Mouse (Mus musculus) heart, postnatal 0 days (tissue): ENCODE measurements around the gene Arhgdia. TPM values are rescaled to one million over a fixed set of nuclear protein-coding genes. Genes with fewer than 3 reads are reported as not detected.

Experiments used
- ATAC-seq: fragments of 200-750 bp; cut with Nextera tagmentation; 2 replicates; pipeline ENCODE4 v1.8.0; 2017; ENCODE audit warnings: low read depth, moderate number of reproducible peaks, moderate library complexity; ENCODE audit not compliant: insufficient read depth
- DNase-seq: peaks from one replicate; pipeline ENCODE4 v3.0.0-alpha.2; 2016; ENCODE audit warnings: low spot score
- H3K27ac ChIP-seq: fragments of 300-500 bp; sonication (generic); 2 replicates; pipeline ENCODE4 v1.5.1; 2014; ENCODE audit warnings: low read depth, mild to moderate bottlenecking
- H3K27me3 ChIP-seq: fragments of 300-500 bp; sonication (generic); 2 replicates; pipeline ENCODE4 v1.6.1; 2014; ENCODE audit warnings: low read length, mixed read lengths; ENCODE audit not compliant: control insufficient read depth, insufficient read depth
- H3K36me3 ChIP-seq: fragments of 300-500 bp; sonication (generic); replicated peaks from 2 replicates; pipeline ENCODE4 v1.6.1; 2014; ENCODE audit warnings: low read length, mixed read lengths; ENCODE audit not compliant: control insufficient read depth, insufficient read depth
- H3K4me1 ChIP-seq: fragments of 300-500 bp; sonication (generic); 2 replicates; pipeline ENCODE4 v1.6.1; 2014; ENCODE audit warnings: antibody characterized with exemption; ENCODE audit not compliant: control insufficient read depth, insufficient read depth
- H3K4me2 ChIP-seq: fragments of 300-500 bp; sonication (generic); 2 replicates; pipeline ENCODE4 v1.6.1; 2014; ENCODE audit warnings: low read depth, mild to moderate bottlenecking, low read length, moderate library complexity
- H3K4me3 ChIP-seq: fragments of 300-500 bp; sonication (generic); 2 replicates; pipeline ENCODE4 v1.5.1; 2014; ENCODE audit warnings: low read depth, low read length
- H3K9ac ChIP-seq: fragments of 300-500 bp; sonication (generic); replicated peaks from 2 replicates; pipeline ENCODE4 v1.6.1; 2014; ENCODE audit warnings: low read depth, low read length, mixed read lengths
- H3K9me3 ChIP-seq: fragments of 300-500 bp; sonication (generic); replicated peaks from 2 replicates; pipeline ENCODE4 v1.6.1; 2016; ENCODE audit warnings: low read length; ENCODE audit not compliant: control insufficient read depth
- CTCF ChIP-seq: IDR thresholded peaks from 2 replicates; pipeline ENCODE4 v1.5.1; 2016; ENCODE audit warnings: antibody characterized with exemption, control low read depth, low read depth
- EP300 ChIP-seq: IDR thresholded peaks from 2 replicates; pipeline ENCODE4 v1.6.1; 2016; ENCODE audit warnings: antibody characterized with exemption, low read depth
- WGBS: fragments of 180-500 bp; shearing (Covaris S2); extraction: QIAGEN DNeasy Blood & Tissue Kit; methylation state at CpG from one replicate; pipeline ENCODE4 v1.1.7; 2014; 5-methylcytosine and 5-hydroxymethylcytosine counted together
- microRNA-seq: library from miRNA; unstranded; fragments of <30 nt; microRNA quantifications from one replicate; pipeline ENCODE4, GENCODE M21; 2016
- polyA plus RNA-seq: library from polyadenylated mRNA; unstranded; fragments of >200 nt; fragmentation: Nextera tagmentation; extraction: Ambion mirVana; gene quantifications from 2 replicates; pipeline ENCODE4 v1.2.1, GENCODE M21; 2015
- total RNA-seq: library from RNA; depleted of rRNA; stranded (reverse); fragments of >200 nt; gene quantifications from 2 replicates; pipeline ENCODE4 v1.2.3, GENCODE M21; 2014; ENCODE audit warnings: low replicate concordance; rRNA removed

The Arhgdia gene
- total and polyA plus RNA-seq, 2 experiments from 2014 or later = 231 to 245 TPM

DNA sequence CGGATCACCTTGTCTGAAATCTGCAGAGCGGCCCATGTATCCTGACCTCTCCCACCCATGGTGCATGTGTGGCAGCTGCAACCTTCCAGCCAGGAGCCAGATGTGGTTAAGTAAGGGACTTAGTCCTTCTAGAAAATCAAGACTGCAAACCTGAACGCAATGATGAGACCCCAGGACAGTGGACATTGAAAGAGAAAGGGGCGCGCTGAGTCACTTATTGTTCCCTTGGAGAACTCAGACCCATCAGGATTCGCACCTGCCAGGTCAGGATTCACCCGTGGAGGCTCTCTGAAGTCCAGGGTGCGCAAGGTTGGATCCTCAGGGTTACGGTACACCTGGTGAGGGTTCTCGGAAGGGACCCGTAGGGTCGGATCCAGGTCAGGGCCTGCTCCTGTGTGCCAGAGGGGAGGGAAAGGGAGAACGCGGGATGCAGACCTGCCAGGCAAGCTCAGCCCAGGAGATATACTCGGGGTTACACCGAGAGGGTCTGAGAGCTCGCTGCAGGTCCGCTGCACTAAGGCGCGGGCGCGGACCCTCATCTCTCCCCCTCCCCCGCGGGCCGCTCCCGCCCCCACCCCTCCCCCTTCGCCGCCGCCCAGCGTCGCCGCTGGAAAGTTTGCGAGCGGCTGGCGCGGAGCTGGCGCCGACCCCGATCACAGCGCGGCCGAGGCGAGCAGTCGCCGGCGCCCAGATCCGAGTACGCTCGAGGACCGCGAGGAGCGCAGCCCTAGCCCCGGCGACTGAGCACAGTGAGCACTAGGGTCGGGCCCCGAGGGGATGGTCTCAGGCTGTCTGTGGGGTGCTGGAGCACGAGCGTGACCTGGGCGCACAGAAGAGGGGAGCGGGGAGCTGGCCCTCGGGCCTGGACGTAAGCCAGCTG, 51.1 kb downstream of the Arhgdia start, which contains the start of gene Gcgr:
TSS of gene Gcgr (plus strand) at position 615 of the 880 bp plus-strand sequence.
- TF ChIP-seq CTCF = no peak
- no peak for TF ChIP-seq EP300
- ATAC-seq (peak; percentile 39; the same call in 1 of the 2 replicates), DNase-seq (no peak)
- Histone ChIP-seq H3K9ac (peak within 1 kb of the TSS; percentile 37; the same call in 1 of the 2 replicates), H3K27me3 (peaks cover 62% of the 10 kb centered on the region), H3K27ac (no peak within 1 kb of the TSS), H3K4me2 (peak within 1 kb of the TSS; percentile 66), H3K9me3 (no peaks in the 10 kb centered on the region), H3K4me1 (peaks cover 7% of the 10 kb centered on the region), H3K4me3 (peak within 1 kb of the TSS; percentile 47), H3K36me3 (no peaks in the 10 kb centered on the region)
- WGBS = 11% methylated on average over 43 of the region's 62 CpGs

DNA sequence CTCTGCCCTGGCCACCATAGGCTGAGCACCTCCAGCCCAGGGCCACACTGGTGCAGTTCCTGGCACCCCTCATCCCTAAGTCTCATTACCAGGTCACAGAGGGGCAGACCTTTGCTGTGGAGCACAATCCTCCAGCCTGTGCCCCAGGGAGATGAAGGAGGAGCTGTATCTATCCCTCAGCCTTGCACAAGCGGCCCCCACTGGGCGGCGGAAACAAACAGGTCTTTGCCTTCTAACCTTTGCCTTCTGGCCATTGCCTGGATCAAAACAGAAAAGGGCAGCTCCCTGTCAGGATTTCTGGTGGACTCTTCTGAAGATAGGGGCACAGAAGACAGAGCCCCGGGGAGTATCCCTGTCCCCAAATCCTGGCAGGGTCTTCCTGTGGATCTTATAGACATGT, 52.5 kb downstream of the Arhgdia start:
- Histone ChIP-seq H3K36me3 (no peaks in the 10 kb centered on the region), H3K4me1 (peaks cover 7% of the 10 kb centered on the region), H3K9me3 (no peaks in the 10 kb centered on the region), H3K9ac (no peak overlapping the region), H3K4me3 (no peak overlapping the region), H3K4me2 (no peak overlapping the region), H3K27ac (no peak overlapping the region), H3K27me3 (peaks cover 60% of the 10 kb centered on the region)
- ATAC-seq (no peak), DNase-seq (no peak)
- 58% methylated on average over 4 of the region's 4 CpGs for WGBS
- TF ChIP-seq CTCF = no peak
- TF ChIP-seq EP300 = no peak

Small RNAs within 50 kb of the gene (microRNA-seq; reads per million reads assigned to microRNA genes)
- not detected for gene Mir6936

Other genes starting within 250 kb of the Arhgdia start
Only the 30 nearest of the 35 such genes appear.
- gene Nploc4, start 143.9 kb downstream of the Arhgdia start, total RNA-seq = 59.0 and 66.0 TPM in 2 replicates
- 17.6 and 20.5 TPM in 2 replicates for gene Nploc4, start 143.9 kb downstream of the Arhgdia start, polyA plus RNA-seq
- gene Tspan10, start 139.0 kb downstream of the Arhgdia start, total RNA-seq = not detected in 2 replicates
- gene Tspan10, start 139.0 kb downstream of the Arhgdia start, polyA plus RNA-seq = 0.08 TPM in 1 of 2 replicates, not detected in the other
- not detected in 2 replicates for gene Pde6g, start 128.1 kb downstream of the Arhgdia start, total RNA-seq
- gene Pde6g, start 128.1 kb downstream of the Arhgdia start, polyA plus RNA-seq = 0.29 and 0.33 TPM in 2 replicates
- gene Oxld1, start 123.6 kb downstream of the Arhgdia start, total RNA-seq = 69.2 and 85.3 TPM in 2 replicates
- gene Oxld1, start 123.6 kb downstream of the Arhgdia start, polyA plus RNA-seq = 40.1 and 45.3 TPM in 2 replicates
- gene Ccdc137, start 123.5 kb downstream of the Arhgdia start, total RNA-seq = 4.7 and 5.7 TPM in 2 replicates
- gene Ccdc137, start 123.5 kb downstream of the Arhgdia start, polyA plus RNA-seq = 11.2 and 12.6 TPM in 2 replicates
- 35.4 and 48.3 TPM in 2 replicates for gene Arl16, start 114.0 kb downstream of the Arhgdia start, total RNA-seq
- gene Arl16, start 114.0 kb downstream of the Arhgdia start, polyA plus RNA-seq = 25.1 and 28.2 TPM in 2 replicates
- 119 and 161 TPM in 2 replicates for gene Mrpl12, start 97.0 kb downstream of the Arhgdia start, total RNA-seq
- gene Mrpl12, start 97.0 kb downstream of the Arhgdia start, polyA plus RNA-seq = 308 and 315 TPM in 2 replicates
- gene Slc25a10, start 89.8 kb downstream of the Arhgdia start, total RNA-seq = 66.8 and 74.3 TPM in 2 replicates
- gene Slc25a10, start 89.8 kb downstream of the Arhgdia start, polyA plus RNA-seq = 30.3 and 33.8 TPM in 2 replicates
- gene Gcgr, start 50.9 kb downstream of the Arhgdia start, total RNA-seq = 0.23 and 1.9 TPM in 2 replicates
- 0.81 and 1.3 TPM in 2 replicates for gene Gcgr, start 50.9 kb downstream of the Arhgdia start, polyA plus RNA-seq
- gene Mcrip1, start 31.9 kb downstream of the Arhgdia start, total RNA-seq = 66.9 and 93.5 TPM in 2 replicates
- gene Mcrip1, start 31.9 kb downstream of the Arhgdia start, polyA plus RNA-seq = 136 and 138 TPM in 2 replicates
- gene Ppp1r27, start 30.5 kb downstream of the Arhgdia start, total RNA-seq = not detected in 2 replicates
- 0.20 TPM in 1 of 2 replicates, not detected in the other for gene Ppp1r27, start 30.5 kb downstream of the Arhgdia start, polyA plus RNA-seq
- gene P4hb, start 8.4 kb downstream of the Arhgdia start, total RNA-seq = 232 and 241 TPM in 2 replicates
- 261 and 268 TPM in 2 replicates for gene P4hb, start 8.4 kb downstream of the Arhgdia start, polyA plus RNA-seq
- 104 and 132 TPM in 2 replicates for gene Alyref, start 16.7 kb upstream of the Arhgdia start, total RNA-seq
- 147 and 155 TPM in 2 replicates for gene Alyref, start 16.7 kb upstream of the Arhgdia start, polyA plus RNA-seq
- gene Anapc11, start 16.8 kb upstream of the Arhgdia start, total RNA-seq = 41.1 and 43.4 TPM in 2 replicates
- gene Anapc11, start 16.8 kb upstream of the Arhgdia start, polyA plus RNA-seq = 163 and 185 TPM in 2 replicates
- gene Npb, start 26.9 kb upstream of the Arhgdia start, total RNA-seq = 25.1 TPM in 1 of 2 replicates, not detected in the other
- 9.9 and 11.8 TPM in 2 replicates for gene Npb, start 26.9 kb upstream of the Arhgdia start, polyA plus RNA-seq
- 57.5 and 76.7 TPM in 2 replicates for gene Pcyt2, start 36.3 kb upstream of the Arhgdia start, total RNA-seq
- gene Pcyt2, start 36.3 kb upstream of the Arhgdia start, polyA plus RNA-seq = 67.5 and 69.6 TPM in 2 replicates
- gene Sirt7, start 43.6 kb upstream of the Arhgdia start, total RNA-seq = 12.4 and 63.2 TPM in 2 replicates
- gene Sirt7, start 43.6 kb upstream of the Arhgdia start, polyA plus RNA-seq = 14.1 and 15.2 TPM in 2 replicates
- gene Mafg, start 52.0 kb upstream of the Arhgdia start, total RNA-seq = 34.1 and 37.7 TPM in 2 replicates
- gene Mafg, start 52.0 kb upstream of the Arhgdia start, polyA plus RNA-seq = 13.6 and 14.1 TPM in 2 replicates
- 2.1 and 5.8 TPM in 2 replicates for gene Pycr1, start 62.1 kb upstream of the Arhgdia start, total RNA-seq
- 6.3 and 6.5 TPM in 2 replicates for gene Pycr1, start 62.1 kb upstream of the Arhgdia start, polyA plus RNA-seq
- gene Myadml2, start 66.5 kb upstream of the Arhgdia start, total RNA-seq = 27.8 and 29.3 TPM in 2 replicates
- 32.7 and 33.5 TPM in 2 replicates for gene Myadml2, start 66.5 kb upstream of the Arhgdia start, polyA plus RNA-seq
- gene Notum, start 79.6 kb upstream of the Arhgdia start, total RNA-seq = 0.27 TPM in 1 of 2 replicates, not detected in the other
- 0.08 and 0.16 TPM in 2 replicates for gene Notum, start 79.6 kb upstream of the Arhgdia start, polyA plus RNA-seq
- 88.8 and 146 TPM in 2 replicates for gene Aspscr1, start 91.3 kb upstream of the Arhgdia start, total RNA-seq
- gene Aspscr1, start 91.3 kb upstream of the Arhgdia start, polyA plus RNA-seq = 86.3 and 87.9 TPM in 2 replicates
- 68.7 and 115 TPM in 2 replicates for gene Cenpx, start 132.1 kb upstream of the Arhgdia start, total RNA-seq
- gene Cenpx, start 132.1 kb upstream of the Arhgdia start, polyA plus RNA-seq = 102 and 114 TPM in 2 replicates
- 11.9 and 28.3 TPM in 2 replicates for gene Lrrc45, start 132.3 kb upstream of the Arhgdia start, total RNA-seq
- gene Lrrc45, start 132.3 kb upstream of the Arhgdia start, polyA plus RNA-seq = 12.4 and 14.2 TPM in 2 replicates
- 9.2 and 12.6 TPM in 2 replicates for gene Rac3, start 139.8 kb upstream of the Arhgdia start, total RNA-seq
- gene Rac3, start 139.8 kb upstream of the Arhgdia start, polyA plus RNA-seq = 1.4 and 1.8 TPM in 2 replicates
- gene Dcxr, start 145.7 kb upstream of the Arhgdia start, total RNA-seq = 5.0 and 10.5 TPM in 2 replicates
- gene Dcxr, start 145.7 kb upstream of the Arhgdia start, polyA plus RNA-seq = 8.6 and 8.7 TPM in 2 replicates
- 12.2 and 19.1 TPM in 2 replicates for gene Cbr2, start 150.5 kb upstream of the Arhgdia start, total RNA-seq
- 2.4 and 43.5 TPM in 2 replicates for gene Cbr2, start 150.5 kb upstream of the Arhgdia start, polyA plus RNA-seq
- 0.23 and 0.76 TPM in 2 replicates for gene Hmga1b, start 181.2 kb upstream of the Arhgdia start, total RNA-seq
- gene Hmga1b, start 181.2 kb upstream of the Arhgdia start, polyA plus RNA-seq = 1.2 and 1.3 TPM in 2 replicates
- gene Rfng, start 202.6 kb upstream of the Arhgdia start, total RNA-seq = 14.5 and 26.4 TPM in 2 replicates
- 15.3 and 17.0 TPM in 2 replicates for gene Rfng, start 202.6 kb upstream of the Arhgdia start, polyA plus RNA-seq
- gene Gps1, start 202.6 kb upstream of the Arhgdia start, total RNA-seq = 120 and 125 TPM in 2 replicates
- 94.2 and 94.4 TPM in 2 replicates for gene Gps1, start 202.6 kb upstream of the Arhgdia start, polyA plus RNA-seq